Mouse (Mus musculus): ENCODE measurements around the gene Ccnl1.

Ccnl1 gene

GRCm38 (mm10) chr3:65958102-65958839 is at the start of gene Ccnl1:
TSS of gene Ccnl1 (minus strand) at chr3:65958249.
- DNase-seq (ENCODE audit: extremely low spot score) = peak; percentile 94

GRCm38 (mm10) chr3:66004989-66005388 is 46.9 kb upstream of the Ccnl1 start:
- DNase-seq (ENCODE audit: extremely low spot score) = no peak

GRCm38 (mm10) chr3:66004220-66004951 is 46.3 kb upstream of the Ccnl1 start:
- DNase-seq (ENCODE audit: extremely low spot score) = no peak

GRCm38 (mm10) chr3:66000400-66000799 is 42.4 kb upstream of the Ccnl1 start:
- DNase-seq (ENCODE audit: extremely low spot score) = no peak

GRCm38 (mm10) chr3:65997360-65998008 is 39.4 kb upstream of the Ccnl1 start:
- DNase-seq (ENCODE audit: extremely low spot score) = no peak

- no peak for DNase-seq (ENCODE audit: extremely low spot score)
Measured at GRCm38 (mm10) chr3:65992395-65993340, 34.6 kb upstream of the Ccnl1 start.

GRCm38 (mm10) chr3:65990957-65991646 is 33.1 kb upstream of the Ccnl1 start:
- peak; percentile 29 for DNase-seq (ENCODE audit: extremely low spot score)

GRCm38 (mm10) chr3:65990524-65990923 is 32.5 kb upstream of the Ccnl1 start:
- no peak for DNase-seq (ENCODE audit: extremely low spot score)

- DNase-seq (ENCODE audit: extremely low spot score) = no peak
Measured at GRCm38 (mm10) chr3:65988711-65989495, 30.9 kb upstream of the Ccnl1 start.

- DNase-seq (ENCODE audit: extremely low spot score) = no peak
Measured at GRCm38 (mm10) chr3:65976296-65976695, 18.2 kb upstream of the Ccnl1 start.

GRCm38 (mm10) chr3:65975317-65975716 is 17.3 kb upstream of the Ccnl1 start:
- peak; percentile 63 for DNase-seq (ENCODE audit: extremely low spot score)

- peak; percentile 99 for DNase-seq (ENCODE audit: extremely low spot score)
Measured at GRCm38 (mm10) chr3:65974232-65975058, 16.4 kb upstream of the Ccnl1 start.

GRCm38 (mm10) chr3:65973501-65974231 is 15.6 kb upstream of the Ccnl1 start:
- no peak for DNase-seq (ENCODE audit: extremely low spot score)

GRCm38 (mm10) chr3:65969196-65969595 is 11.1 kb upstream of the Ccnl1 start:
- DNase-seq (ENCODE audit: extremely low spot score) = no peak

GRCm38 (mm10) chr3:65966360-65966759 is 8.3 kb upstream of the Ccnl1 start:
- no peak for DNase-seq (ENCODE audit: extremely low spot score)

GRCm38 (mm10) chr3:65962270-65962930 is 4.4 kb upstream of the Ccnl1 start:
- DNase-seq (ENCODE audit: extremely low spot score) = no peak

GRCm38 (mm10) chr3:65960291-65960945 is 2.4 kb upstream of the Ccnl1 start:
- DNase-seq (ENCODE audit: extremely low spot score) = no peak

Measured in embryo, embryonic 9.5 days (tissue).